Mouse (Mus musculus) kidney, postnatal 4 days (tissue): ENCODE measurements around the gene Chic2.
A peak's percentile ranks its signal among the peaks of the same experiment; 100 is the strongest.

Experiments
- DNase-seq, 2 experiments: peaks; one replicate each; pipeline ENCODE4 v3.0.0; 2021; ENCODE audit warnings: mixed read lengths in 2 of 2

Chic2 gene

DNA sequence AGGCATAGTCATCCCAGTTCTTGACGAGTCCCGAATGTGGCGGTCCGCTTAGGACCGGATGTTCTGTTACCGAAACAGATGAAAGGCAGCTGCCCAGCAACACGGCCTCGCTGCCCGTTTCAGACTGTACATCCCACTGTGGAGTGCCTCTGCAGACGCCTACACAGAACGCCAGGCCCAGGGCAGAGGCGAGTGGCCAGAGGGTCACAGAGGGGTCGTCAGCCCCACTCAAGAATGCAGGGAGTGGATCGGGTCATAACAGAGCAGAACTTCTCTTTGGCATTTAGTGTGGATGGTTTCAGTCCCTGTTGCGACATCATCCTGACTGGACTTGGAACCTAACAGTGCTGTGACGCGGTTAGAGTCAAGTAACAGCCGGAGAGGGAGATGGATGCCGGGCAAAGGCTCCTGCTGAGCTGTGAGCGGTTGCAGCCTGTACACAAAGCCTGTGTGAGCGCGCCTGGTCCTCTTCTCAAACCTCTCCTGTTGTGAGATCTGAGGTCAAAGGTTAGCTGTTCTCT is 70.5 kb downstream of the Chic2 start:
- peak; percentile 77 to 86 for DNase-seq

DNA sequence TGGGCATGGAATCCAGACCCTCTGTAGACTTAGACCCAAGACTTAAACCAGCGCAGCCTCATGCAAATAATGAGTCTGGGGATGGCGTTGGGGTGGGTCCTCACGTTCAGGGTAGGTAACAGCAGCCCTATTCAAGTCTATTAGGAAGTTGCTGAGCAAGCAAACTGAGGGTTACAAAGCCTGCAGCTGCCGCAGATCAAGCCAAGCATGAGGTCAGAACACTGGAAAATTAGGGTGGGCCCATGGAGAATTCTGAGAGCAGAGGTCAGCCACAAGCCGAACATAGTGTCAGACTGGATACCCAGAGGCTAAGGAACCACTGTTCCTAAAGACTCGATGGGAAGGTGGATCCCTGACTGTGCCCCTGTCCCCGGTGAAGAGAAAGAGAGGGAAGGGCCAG is 73.2 kb downstream of the Chic2 start:
- peak in 1 of 2 experiments; percentile 27 for DNase-seq

DNA sequence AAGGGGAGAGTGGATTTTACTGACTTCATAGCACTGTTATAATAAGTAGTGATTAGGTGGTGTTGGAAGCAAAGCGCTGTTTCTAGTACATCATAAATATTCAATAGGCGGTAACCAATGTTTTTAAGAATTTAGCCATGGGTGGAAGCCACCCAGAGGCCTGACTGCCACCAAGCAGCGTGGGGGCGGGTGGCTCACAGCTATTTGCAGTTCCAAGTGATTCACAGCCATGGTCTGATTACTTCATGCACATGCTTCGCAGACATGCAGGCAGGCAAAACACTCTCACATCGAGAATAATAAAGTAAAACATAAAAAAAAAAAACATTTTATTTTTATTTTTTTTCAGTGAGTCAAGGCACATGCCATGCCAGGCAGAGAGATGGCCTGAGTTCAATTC is 75.2 kb downstream of the Chic2 start:
- DNase-seq, result no peak

DNA sequence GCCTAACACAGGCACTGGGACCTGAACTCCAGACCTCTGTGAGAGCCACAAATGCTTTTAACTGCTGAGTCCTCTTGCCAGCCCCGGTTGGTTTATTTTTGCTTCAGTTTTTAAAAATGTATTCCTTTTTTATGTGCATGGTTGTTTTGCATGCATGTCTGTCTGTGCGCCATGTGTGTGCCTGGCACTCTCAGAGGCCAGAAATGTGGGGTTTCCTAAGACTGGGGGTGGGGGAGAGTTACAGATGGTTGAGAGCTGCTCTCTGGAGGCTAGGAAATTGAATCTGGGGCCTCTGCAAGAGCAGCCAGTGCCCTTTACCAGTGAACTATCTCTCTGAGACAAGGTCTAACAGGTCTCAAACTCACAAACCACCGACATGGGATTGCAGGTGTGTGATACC is 76.7 kb downstream of the Chic2 start:
- no peak for DNase-seq

DNA sequence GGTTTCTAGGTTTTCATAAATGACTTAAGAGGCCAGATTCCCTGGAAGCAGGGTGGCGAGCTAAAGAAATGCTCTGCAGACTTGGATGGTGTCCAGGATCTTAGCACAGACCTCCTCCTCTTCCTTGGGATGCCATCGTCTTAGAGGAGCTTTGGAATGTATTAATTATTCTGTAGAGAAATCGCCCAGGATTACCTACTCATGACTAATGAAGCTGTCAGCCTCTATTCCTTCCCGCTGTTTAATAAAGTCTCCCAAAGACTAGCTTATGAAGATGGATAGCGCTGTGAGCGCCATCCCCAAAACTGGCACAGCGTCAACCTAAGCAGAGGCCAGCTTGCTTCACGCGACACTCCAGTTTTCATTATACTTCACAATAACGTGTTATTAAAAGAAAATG is 77.7 kb downstream of the Chic2 start:
- no peak for DNase-seq

DNA sequence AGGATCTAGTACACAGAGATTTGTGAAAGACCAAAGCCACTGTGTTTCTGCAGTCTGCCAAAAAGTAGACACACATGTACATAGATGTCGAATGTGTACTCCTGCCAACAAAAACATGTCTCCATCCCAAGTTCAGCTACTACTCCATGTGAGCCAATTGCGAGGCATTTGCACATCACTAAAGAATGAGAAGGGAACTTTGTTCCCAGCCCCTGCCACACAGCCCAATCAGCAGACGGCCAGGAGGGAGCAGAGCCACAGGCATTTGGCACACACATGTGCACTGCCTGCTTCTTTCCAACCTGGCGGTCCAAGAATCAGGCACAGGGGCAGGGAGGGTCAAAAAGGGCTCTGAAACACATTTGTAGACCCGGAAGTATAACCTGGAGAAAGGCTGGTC is 81.8 kb downstream of the Chic2 start:
- DNase-seq, result peak in 1 of 2 experiments; percentile 20

DNA sequence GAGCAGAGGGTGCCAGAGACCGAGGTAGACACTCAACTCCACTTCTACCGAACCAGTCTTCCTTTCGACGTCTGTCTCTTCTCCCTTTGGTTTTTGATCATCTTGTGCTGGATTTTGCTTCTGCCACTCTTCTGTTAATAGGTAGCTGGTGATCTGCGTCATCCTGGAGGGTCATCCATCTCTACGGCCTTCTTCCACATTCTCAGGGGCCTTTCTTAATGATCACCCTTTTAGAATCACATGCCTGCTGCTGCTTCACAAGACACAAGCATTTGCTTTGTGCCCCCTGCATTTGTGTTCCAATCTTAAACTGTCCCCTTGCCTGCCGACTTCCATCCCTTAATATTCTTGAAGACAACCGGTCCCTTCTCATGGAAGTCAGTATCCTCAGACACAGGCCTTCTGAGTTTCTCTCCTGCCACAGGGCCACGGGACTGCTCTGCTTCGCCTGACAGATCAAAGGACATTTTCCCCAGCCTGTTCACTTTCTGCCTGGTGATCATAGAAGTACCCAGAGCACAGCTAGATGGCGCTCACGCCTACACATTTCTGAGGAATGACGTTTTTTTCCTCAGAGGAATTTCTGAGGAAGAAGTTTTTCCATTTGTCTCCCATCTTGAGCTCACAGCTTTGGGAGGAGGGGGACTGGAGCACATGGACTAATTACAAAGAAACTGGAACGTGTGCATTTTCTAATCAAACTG is 83.6 kb downstream of the Chic2 start:
- DNase-seq, result peak; percentile 87 to 91

DNA sequence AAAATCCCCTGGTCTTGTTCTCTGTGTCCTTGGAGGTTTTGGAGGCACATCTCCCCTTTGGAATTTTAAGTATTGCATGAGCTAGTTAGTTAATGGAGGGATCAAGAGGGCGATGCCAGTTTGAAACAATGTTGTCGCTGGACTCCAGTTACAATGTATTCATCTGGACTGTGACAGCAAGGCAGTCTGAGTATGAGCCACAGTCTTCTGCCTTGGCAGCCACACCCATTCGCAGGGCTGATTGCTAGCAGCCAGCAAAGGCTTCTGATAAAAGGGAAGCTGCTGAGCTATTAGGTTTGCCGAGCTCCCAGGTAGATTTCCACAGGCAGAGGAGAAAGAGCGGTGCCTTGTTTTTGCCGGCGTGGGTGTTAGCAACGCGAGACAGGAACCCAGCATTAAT is 84.3 kb downstream of the Chic2 start:
- no peak for DNase-seq

DNA sequence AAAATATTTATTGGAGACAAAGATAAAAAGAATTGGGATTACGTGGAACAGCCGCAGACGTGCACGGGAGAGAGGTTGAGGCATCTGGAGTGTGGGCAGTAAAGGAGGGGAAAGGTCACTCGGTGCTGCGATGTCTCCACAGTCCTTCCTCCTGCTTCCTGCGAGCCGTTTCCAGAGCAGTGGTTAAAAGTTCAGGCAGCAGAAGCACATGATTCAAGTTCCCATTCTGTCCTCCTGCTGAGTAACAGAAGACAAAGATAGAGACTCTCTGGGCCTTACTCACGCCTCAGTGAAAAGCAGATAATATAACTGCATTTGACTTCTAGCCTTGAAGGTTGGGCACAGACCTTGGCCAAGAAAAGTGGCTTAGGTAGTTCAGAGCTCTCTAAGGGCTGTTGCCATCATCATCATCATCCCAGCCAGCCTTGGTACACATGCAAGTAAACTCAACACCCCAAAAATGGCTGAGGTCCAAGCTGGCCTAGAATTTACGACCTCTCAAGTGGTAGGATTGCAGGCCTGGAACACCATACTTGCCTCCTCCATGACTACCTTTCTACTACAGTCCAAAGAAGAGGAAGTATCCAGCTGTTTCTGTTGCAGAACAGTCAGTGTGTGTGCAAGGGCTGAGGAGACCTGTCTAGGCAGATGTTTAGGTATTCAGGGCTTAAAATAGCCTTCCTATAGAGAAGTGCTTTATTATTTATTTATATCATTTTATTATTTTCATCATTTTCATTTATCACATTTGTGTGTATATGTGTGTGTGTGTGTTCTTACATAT is 87.1 kb downstream of the Chic2 start:
- DNase-seq, result no peak

DNA sequence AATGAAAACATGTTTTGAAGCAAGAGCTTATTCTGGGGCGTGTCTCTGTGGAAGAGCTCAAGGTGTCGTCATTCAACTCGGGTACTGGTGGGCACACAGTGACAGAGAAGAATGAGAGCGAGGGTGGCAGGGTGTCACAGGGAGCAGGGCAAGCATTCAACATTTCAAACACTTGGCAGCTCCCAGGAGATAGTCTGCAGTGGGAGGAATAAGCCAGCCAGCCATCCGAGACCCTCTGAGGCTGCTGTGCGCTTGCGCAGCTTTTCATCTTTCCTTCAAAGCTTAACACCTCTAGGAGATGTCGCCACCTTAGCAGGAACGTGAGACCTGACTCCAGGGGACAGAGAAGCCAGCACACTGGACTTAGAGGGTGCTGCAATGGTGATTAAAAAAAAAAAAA is 88.2 kb downstream of the Chic2 start:
- peak; percentile 42 to 59 for DNase-seq

DNA sequence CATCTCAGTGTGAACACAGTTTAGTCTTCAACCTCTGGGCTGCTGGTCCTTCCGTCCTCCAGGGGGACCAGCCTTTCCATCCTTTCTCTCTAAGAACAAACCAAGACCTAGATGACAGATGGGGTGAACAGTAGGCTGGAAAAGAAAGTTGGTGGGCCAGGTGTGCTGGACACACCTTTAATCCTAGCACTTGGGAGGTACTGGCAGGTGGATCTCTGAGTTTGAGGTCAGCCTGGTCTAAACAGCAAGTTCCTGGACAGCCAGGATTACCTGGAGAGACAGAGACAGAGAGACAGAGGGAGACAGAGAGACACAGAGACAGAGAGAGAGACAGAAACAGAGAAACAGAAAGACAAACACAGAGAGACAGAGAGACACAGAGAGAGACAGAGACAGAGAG is 89.0 kb downstream of the Chic2 start:
- DNase-seq, result no peak

DNA sequence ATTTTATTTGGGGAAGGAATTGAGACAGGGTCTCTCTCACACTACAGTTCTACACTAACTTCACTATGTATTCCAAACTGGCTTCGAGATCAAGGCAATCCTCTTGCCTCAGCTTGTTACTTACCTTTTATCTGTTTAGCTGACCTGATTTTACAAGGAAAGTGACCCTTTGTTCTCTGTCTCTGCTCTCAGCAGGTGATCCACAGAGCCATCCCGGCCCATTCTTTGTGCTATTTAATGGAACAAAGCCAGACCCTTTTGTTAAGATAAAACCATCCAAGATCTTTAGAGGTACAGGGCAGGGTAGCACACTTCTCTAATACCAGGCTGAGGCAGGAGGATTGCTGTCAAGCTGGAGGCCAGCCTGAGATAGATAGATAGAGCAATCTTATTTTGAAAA is 91.6 kb downstream of the Chic2 start:
- DNase-seq, result no peak

DNA sequence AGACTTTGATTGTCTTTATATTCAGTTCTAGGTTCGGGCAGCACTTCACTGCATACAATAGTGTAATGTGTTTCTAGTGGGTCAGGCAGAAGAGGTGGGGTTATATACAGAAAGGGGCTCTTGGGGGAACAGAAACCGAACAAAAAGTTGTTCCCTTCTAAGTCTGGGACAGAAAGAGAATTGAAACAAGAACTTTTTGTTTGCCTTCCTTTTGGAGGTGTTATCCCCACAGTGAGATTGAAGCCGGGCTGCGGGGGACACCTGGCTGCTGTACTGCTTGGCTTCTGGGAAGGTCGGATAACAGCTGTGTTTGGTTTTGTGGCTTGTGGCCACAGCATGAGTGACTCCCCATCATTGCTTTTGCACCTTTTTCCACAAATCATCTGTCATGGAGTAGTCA is 93.2 kb downstream of the Chic2 start:
- DNase-seq, result no peak

DNA sequence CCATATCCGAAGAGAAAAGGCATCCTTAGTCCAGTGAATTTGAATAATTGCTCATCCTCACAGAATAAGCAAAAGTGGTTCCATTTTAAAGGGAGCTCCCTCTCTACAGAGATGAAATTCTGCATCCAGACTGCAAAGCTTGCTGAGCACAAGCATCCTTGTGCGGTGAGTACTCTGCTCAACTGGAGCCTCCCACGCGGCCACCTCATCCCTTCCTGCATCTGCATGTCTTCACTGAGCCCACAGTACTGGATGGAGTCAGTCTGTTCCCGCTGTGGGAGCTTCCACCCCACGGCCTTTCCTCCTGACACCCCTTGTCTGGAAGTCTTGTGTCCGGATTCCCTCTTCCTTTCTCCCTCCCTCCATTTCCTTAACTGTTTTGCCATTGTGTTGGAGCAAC is 95.3 kb downstream of the Chic2 start:
- DNase-seq, result no peak

DNA sequence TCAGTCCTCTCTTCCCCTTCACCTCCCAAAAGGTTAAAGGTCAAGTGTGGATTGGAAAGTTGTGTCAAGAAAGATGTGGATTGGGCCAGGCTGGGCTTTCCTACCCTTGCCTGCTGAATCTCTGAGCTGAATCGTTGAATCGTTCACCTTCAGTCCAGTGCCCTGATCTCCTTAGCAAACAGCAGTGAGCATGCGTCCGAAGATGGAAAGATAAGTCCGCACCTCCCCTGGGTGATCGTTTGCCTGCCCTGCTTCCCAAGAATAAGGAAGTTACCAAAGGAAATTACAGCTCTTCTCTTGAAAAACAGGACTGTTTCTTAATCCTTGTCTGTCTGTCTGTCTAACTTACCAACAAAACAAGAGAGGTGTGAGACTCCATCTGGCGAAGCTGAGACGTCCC is 96.1 kb downstream of the Chic2 start:
- no peak for DNase-seq
